Mouse (Mus musculus) spleen, adult 18-20 months (tissue): ENCODE measurements around the gene Stk35.
A peak's percentile ranks its signal among the peaks of the same experiment; 100 is the strongest.

Experiments
- DNase-seq, 2 experiments: peaks; one replicate each; pipeline ENCODE4 v3.0.0; 2022; ENCODE audit warnings: mixed read lengths in 2 of 2

The Stk35 gene

DNA sequence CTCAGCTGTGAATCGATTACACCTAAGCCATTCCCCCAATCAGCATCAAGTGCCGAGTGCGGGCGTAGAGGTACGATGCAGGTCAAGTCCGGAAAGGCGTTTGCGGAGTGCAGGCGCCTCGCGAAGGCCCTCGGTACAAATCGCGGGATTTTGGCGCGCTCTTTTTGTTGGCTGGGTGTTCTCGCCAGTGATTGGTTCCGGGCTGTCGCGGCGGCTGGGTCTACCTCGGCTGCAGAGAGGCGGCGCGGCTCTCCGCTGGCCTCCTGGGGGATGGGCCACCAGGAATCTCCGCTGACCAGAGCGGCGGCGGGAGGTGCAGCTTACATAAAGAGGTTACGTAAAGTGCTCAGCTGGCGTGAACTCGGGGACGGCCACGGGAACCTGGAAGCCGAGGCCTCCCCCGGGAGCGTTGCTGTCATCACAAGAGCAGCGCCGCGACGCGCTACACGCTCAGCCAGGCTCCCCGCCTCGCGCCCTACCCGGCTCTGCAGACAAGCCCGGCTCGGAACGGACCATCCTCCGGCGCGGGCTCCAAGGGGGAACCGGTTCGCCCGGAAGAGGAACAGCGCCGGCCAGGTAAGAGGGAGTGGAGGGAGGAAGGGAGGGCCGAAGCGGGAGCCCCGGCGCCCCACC is at the start of gene Stk35:
TSS of gene Stk35 (plus strand) at position 247 of the 633 bp plus-strand sequence.
- DNase-seq, result peak; percentile 60 to 70

DNA sequence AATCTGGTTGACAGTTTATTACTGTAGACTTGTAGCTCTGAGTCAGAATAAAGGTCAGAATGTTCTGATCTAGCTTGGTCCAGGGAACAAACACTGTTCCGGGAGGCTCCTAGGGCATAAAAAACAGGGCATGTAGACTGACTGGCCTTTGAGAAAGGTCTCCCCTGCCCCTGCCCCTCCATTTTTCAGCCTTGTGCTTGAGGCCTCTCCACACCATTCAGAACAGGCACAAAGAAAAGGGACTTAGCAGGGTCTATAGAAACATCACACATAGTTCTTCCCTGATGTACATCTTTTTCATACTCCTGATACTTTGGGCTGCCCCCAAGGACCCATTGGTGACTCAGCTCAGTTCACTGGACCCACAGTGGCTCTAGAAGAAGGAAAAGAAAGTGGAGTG is 18.3 kb upstream of the Stk35 start:
- DNase-seq, result no peak

DNA sequence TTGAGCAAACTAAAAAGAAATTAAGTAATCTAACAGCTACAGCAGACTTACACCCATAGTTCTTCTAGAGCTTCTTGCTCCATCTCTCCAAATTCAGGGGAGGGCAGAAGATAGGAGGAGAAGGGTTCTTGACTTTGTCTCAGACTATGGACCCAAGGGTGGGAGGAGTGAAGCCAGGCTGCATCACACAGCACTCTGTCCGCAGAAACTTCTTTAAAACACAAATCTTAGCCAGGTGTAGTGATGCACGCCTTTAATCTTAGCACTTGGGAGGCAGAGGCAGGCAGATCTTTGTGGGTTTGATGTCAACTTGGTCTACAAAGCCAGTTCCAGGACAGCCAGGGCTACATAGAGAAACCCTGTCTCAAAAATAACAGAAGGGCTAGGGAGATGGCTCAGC is 3.8 kb upstream of the Stk35 start:
- no peak for DNase-seq

DNA sequence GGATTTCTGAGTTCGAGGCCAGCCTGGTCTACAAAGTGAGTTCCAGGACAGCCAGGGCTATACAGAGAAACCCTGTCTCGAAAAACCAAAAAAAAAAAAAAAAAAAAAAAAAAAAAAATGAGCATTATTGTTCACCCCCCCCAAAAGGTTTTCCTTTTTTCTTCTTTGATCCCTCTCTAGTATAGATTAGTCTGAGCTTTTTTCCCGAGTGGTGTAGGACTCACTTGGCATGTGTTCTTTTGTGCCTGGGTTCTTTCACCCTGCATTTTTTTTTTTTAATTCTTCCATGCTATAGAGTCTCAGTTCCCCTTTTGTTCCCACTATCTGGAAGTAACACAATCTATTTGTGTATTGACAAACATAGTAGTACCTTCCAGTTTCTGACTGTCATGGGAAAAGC is 2.6 kb upstream of the Stk35 start:
- no peak for DNase-seq

DNA sequence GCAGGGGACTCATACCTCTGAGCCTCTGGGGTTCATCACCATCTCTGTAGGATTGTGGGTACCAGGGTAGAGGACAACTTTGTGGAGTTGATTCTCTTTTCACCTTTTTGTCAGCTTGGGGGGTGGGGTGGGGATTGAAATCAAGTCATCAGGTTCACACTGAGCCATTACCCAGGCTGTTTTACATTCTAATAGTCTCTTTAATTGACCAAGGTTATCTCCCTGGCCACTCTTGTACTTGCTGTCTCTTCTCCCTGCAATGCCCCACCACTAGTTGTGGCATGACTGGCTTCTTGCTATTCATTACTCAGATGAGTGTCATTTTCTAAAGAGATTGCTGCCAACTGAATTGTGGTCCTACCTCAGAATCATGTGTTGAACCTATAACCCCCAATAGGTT is 1.9 kb upstream of the Stk35 start:
- no peak for DNase-seq

DNA sequence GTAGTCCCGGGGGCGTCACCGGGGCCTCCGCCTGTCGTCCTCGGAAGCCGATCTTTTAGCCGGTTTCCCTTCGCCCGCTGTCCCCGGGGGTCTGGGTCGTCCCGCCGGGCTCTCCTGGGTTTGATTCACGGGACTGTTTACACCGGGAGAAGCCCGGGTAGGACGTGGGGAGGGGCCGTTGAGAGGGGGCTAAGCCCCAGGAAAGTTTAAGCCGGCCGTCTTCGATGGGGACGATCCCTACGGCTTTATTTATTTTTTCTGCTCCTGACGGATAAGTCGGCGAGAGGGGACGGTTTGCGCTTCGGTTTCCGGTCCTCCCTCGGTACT is 550 bp downstream of the Stk35 start:
- DNase-seq, result no peak

DNA sequence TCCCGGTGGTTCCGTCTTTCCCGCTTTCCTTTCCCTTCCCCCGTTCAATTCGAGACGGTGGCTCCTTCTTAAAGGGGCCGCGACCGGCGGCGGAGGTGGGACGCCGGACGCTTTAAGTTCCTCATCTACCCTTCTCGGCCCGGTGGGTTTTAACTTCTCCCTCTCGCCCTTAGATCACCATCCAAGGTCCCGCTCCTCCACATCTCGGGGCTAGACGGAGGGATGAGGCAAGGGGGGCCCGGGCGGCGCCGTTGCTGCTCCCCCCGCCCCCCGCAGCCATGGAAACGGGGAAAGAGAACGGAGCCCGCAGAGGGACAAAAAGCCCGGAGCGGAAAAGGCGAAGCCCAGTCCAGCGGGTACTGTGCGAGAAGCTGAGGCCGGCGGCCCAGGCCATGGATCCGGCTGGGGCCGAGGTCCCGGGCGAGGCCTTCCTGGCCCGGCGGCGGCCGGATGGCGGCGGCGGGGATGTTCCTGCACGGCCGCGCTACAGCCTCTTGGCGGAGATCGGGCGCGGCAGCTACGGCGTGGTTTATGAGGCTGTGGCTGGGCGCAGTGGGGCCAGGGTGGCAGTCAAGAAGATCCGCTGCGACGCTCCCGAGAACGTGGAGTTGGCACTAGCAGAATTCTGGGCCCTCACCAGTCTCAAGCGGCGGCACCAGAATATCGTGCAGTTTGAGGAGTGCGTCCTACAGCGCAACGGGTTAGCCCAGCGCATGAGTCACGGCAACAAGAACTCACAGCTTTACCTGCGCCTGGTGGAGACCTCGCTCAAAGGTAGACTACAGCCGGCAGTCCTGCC is 1.1 kb downstream of the Stk35 start:
- peak; percentile 79 to 91 for DNase-seq

DNA sequence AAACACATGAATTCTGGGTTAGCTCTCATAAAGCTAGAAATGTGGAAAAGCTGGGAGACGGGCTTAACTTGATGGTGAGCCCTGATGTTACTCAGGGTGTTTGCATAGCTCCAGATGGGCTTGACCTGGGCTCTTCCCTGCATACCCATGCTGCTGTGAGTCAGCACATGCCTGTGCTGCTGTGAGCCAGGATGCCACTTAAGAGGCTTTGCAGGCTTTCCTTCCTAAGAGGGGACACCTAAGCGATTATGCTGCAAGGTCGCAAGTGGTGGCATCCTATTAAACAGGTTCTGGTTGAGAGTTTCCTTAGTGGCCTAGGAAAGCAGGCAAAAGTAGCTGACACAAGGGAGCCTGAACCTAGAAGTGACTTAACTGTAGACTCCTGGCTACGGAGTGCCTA is 5.2 kb downstream of the Stk35 start:
- DNase-seq, result no peak

DNA sequence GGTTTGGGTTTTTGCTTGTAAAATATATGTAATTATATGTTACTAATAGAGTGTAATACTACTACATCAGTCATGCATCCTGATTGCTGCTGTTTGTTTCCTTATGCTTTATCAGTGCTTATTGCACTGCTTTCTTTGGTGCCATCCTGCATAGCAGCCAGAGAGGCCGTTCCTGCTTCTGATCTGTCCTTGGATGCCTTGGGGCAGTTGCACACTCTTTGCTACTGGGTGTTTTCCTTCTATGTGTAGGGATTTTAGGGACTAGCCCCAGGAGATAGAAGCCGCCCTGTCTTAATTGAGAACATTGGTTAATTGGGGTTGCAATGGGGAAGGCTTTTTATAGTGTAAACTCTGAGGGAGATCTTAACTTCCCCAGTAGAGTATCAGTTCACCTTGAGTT is 6.2 kb downstream of the Stk35 start:
- no peak for DNase-seq

DNA sequence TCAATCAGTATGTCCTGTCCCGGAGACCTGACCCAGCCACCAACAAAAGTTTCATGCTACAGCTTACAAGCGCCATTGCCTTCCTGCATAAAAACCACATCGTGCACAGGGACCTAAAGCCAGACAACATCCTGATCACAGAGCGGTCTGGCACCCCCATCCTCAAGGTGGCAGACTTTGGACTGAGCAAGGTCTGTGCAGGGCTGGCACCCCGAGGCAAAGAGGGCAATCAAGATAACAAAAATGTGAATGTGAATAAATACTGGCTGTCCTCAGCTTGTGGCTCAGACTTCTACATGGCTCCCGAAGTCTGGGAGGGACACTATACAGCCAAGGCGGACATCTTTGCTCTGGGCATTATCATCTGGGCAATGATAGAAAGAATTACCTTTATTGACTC is 10.2 kb downstream of the Stk35 start:
- no peak for DNase-seq

DNA sequence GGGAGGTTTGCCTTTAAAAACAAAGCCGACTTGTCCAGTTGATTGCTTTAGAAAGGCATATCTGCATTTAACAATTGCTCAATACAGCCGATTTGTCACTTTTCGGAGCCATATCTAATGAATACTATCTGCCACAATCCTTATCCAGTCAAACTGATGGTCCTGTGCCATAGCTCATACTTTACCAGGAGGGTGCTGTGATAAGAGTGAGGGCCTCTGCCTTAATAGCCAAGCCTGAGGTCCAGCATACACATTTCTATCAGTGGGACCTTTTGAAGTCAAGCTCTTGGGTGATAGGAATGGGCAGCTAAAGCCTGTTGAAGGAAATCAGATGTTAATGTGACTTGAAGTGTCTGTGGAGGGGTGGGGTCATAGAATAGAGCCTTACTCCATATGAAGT is 13.7 kb downstream of the Stk35 start:
- DNase-seq, result no peak

DNA sequence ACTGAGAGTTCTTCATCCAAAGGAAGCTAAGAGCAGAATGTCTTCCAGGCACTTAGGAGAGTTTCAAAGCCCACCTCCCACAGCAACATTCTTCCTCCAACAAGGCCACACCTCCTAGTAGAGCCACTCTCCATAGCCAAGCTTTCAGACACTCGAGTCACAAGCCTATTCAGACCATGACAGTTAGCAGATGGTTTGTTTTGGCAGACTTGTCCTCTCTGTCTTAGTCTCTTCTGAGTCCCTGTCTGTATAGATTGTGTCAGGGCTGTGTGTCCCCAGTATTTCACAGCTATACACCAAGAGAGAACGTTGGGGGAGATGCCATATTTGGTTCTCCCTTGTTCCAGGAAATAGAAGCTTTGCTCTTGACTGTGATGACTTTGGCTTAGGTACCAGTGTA is 14.8 kb downstream of the Stk35 start:
- no peak for DNase-seq

DNA sequence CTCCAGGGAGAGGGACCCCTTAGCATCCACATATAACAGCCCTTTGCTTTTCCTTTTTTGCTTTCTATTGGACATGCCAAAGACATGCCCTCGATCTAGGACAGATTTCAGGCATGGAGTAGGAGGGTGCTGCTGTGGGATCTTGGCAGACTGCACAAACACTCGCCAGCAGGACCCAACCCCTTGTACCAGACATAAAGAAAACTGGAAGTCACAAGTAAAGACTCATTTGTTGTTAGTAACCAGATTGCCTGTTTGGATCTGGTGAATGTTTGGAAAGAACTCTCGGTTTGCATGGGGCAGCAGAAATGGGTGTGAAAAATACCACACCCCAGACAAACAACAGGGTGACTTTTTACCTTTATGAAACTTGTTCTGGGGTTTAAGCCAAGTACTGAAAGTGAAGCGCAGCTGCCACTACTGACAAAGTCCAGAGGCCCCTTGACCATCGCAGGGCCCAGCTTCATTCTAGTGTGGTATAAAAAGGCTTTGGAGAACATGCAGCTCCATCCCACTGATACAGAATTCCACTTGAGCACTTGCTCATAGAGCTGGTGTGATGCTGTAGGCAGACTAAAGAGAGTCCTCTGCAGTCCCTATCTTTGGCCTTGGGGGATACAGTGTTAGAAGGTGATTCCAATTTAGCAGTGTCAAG is 17.4 kb downstream of the Stk35 start:
- no peak for DNase-seq

DNA sequence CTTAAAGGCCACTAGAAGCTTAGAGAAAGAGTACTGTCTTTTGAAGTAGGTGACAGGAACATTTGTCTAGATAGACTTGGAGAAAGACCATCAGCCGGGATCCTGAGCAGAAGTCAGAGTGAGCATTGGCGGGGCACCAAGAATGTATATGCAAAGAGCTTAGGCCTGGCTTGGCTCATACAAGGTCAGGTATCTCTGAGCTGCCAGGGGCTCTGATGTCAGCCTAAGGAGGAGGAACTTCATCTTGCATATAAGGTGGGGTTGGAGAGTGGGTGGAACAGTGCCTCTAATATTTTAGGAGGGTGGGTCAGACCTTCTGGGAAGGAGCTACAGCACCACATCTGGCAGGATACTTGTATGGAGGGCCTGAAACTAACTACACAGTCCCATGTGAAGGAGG is 18.6 kb downstream of the Stk35 start:
- DNase-seq, result no peak

DNA sequence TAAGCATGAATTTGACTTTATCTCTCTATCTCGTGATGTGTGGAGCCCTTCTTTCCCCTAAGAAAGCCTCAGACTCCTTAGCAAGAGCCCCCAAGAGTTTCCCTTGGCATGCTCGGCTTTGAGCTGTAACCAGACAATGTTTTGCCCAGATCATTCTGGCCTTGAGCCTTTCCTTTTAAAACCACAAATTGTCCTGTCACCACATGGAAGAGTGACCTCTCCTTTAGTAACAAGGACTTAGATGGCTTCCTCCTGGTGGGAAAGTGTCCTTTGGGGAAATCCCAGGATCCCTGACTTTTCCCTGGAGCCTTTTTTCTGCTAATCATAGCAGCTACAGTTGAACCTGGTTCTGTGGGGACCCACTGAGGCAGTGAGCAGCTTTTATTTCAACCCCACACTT is 19.2 kb downstream of the Stk35 start:
- DNase-seq, result no peak

DNA sequence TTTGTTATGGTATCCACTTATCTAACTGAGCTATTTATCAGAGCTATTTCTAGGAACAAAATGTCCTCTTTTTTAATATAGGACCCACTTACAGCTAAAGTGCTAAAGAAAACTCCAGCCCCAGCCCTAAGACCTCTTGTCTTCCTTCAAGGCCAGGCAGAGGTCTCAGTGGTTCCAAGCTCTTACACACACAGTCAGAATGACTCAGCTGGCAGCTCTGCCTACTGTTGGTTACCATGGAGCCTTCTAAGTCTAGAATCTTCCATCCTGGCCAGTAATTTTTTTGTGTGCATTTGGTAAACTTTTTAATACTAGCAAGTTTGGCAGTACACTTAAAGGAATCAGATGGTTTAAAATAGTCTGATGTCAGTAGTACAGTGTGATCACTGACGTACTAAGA is 19.6 kb downstream of the Stk35 start:
- no peak for DNase-seq

DNA sequence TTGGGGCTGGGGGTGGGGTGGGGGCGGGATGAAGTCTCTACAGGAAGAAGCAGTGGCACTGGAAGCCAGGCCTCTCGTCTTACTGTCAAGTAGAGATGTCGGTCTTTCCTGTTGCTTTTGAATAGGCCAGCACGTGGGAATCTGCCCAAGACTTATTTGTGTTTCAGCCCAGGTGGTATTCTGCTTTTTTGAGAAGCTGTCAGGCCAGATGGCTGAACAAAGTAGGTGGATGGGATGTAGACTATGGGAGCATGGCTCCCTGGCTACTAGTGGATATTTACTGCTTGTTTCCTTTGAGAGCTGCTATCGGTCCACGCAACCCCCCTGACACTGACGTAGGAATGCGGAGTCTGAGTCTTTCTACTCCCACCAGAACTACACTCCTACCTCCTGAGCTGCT is 20.7 kb downstream of the Stk35 start:
- DNase-seq, result no peak

DNA sequence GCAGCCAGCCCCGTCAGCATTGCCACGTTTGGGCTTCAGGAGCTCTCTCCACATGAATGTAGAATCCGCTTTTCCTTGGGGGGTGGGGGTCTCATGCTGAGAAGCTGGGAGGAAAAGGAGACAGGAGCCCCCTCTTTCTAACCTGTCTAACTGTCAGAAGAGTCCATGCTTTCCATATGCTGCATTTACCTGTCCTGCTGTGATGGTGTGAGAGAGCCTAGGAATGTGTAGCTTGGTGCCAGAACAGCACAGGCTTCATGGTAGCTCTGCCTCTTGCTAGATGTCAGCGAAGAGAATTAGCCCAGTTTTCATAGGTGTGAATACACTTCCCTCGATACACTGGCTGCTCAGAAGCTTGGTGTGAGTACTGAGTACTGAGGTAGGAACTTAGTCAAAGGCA is 21.3 kb downstream of the Stk35 start:
- no peak for DNase-seq

DNA sequence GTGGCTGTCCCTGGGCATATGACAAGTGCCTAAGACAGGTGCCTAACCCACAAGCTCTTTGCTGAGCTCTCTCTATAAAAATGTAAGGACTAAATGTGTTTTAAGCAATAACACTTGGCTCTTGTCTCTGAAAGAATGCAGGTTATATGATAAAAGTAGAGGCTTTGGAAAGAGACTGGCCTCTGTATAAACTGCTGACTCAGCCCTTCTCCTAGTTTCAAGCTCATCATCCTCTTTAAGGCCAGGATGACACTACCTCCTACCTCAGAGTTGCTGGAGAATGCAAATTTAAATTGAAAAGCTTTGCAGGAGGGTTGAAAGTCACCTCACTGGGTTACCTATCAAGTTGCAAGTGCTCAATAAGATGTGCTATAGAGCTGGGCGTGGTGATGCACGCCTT is 23.0 kb downstream of the Stk35 start:
- no peak for DNase-seq

DNA sequence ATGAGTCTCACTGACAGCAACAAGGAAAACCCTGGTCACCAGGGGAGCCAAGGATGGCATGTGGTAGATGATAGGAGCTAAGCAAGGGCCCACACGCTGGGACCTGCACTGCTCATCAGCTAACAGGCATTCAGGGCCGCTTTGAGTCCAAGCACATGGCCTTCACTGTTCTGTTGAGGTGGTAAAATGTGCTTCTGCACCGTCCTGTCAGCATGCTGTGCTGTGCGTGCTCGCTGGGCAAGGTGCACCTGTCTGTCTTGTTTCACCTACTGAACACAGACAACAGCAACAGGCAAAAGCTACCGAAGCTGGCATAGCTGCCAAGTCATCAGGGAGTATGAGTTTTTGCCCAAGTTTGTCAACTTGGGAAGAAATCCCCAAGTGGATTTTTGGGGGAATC is 23.9 kb downstream of the Stk35 start:
- DNase-seq, result no peak

DNA sequence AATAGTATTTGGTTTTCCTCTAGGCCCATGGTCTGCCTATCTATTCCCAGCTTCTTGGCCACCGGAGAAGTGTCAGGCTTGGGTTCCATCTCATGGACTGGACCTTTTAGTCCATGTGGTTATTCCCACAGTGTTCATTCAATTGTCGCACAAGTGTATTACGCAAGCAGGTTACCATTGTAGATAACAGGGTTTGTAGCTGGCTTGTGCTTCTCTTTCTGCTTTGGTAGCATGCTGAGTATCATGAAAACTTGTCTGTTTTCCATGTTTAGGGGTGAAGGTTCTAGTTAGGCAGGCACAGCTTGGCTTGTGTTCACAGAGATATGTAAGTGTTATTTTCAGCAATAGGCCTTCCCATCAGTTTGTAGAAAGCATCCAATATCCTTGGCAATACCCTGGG is 25.8 kb downstream of the Stk35 start:
- DNase-seq, result no peak

DNA sequence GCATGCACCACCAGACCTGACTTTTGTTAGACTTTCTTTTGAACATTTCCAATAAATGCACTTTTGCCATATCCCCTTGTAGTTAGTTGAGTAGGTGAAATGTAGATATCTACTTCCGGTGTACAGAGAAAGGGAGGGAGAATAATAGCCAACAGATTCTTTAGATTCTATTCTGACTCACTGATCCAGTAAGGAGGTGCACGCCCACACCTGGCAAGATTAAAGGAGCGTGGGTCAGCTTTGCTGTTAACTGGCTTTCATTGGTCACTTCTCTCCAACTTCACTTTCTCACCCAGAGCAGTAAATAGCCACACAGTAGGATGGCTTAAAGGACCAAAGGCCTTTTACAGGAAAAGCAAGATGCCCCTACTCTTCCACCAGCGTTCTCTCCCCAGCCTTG is 32.7 kb downstream of the Stk35 start:
- DNase-seq, result no peak

DNA sequence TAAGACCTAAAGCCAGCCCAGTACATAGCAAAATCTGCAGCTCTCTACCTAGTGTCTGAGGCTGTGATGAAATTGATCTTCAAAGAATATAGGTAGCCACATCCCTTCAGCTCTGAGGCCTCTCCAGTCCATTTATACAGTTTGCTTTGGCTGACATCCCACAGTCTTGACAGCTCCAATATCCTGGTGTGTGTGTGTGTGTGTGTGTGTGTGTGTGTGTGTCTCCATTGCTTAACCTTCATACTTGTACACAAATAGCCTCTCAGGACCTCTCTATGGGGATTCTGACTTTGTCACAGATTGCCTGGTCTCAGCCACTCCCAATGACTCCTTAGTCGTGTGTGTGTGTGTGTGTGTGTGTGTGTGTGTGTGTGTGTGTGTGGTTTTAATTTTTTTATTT is 33.9 kb downstream of the Stk35 start:
- no peak for DNase-seq

DNA sequence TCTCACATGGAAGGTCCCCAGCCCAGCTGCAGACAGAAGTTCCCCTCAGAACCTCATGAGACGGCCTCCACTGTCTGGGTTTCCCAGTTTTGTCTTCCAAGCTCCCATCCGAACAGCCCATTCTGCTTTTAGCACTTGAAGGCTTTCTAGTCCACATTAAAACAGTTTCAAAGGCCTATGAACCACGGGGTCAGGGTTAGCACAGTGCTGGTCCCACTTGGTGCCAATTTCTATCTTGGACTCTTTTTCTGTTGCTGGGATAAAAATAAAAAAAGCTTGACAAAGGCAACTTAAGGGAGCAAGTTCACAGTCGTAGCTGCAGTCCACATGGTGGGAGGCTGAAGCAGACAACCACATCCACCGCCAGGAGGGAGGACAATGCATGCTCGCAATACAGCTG is 34.6 kb downstream of the Stk35 start:
- DNase-seq, result no peak

DNA sequence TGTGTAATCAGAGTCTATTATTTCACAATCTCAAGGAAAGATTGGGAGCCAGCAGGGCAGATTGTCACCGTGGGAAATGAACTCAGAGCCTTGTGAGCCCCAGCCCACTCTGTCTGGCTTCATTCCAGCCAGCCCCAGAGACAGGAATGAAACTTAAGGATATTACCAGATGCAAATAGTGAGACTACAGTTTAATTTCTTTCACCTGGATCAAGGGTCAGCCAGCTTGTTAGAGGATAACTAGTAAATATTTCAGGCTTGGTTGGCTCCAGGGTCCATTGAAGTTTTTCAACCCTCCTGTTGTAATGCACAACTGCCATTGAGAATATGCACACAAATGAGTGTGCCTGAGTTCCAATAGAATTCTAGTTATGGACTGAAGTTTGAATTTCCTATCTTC is 36.6 kb downstream of the Stk35 start:
- no peak for DNase-seq
